Mouse (Mus musculus): Measurements from ENCODE around the gene Chst1.

Chst1 gene

GRCm38 (mm10) chr2:92599487-92600347, at the start of gene Chst1:
Chst1 (plus strand) TSS chr2:92599707.
- DNase-seq (ENCODE audit: low read depth, low spot score), result no peak

- DNase-seq (ENCODE audit: low read depth, low spot score), result no peak
Observed at GRCm38 (mm10) chr2:92550051-92550450, 49.5 kb upstream of the Chst1 start.

GRCm38 (mm10) chr2:92554536-92554935, 45.0 kb upstream of the Chst1 start:
- no peak for DNase-seq (ENCODE audit: low read depth, low spot score)

- DNase-seq (ENCODE audit: low read depth, low spot score), result no peak
Observed at GRCm38 (mm10) chr2:92562930-92563329, 36.6 kb upstream of the Chst1 start.

GRCm38 (mm10) chr2:92570623-92571022, 28.9 kb upstream of the Chst1 start:
- no peak for DNase-seq (ENCODE audit: low read depth, low spot score)

- DNase-seq (ENCODE audit: low read depth, low spot score), result no peak
Observed at GRCm38 (mm10) chr2:92577824-92578223, 21.7 kb upstream of the Chst1 start.

GRCm38 (mm10) chr2:92581302-92581701, 18.2 kb upstream of the Chst1 start:
- DNase-seq (ENCODE audit: low read depth, low spot score), result no peak

- no peak for DNase-seq (ENCODE audit: low read depth, low spot score)
Observed at GRCm38 (mm10) chr2:92582596-92582995, 16.9 kb upstream of the Chst1 start.

GRCm38 (mm10) chr2:92587806-92588205, 11.7 kb upstream of the Chst1 start:
- DNase-seq (ENCODE audit: low read depth, low spot score), result no peak

- DNase-seq (ENCODE audit: low read depth, low spot score), result no peak
Observed at GRCm38 (mm10) chr2:92594929-92595730, 4.4 kb upstream of the Chst1 start.

GRCm38 (mm10) chr2:92597291-92597690, 2.2 kb upstream of the Chst1 start:
- DNase-seq (ENCODE audit: low read depth, low spot score), result no peak

- DNase-seq (ENCODE audit: low read depth, low spot score), result no peak
Observed at GRCm38 (mm10) chr2:92598941-92599486, 493 bp upstream of the Chst1 start.

- DNase-seq (ENCODE audit: low read depth, low spot score), result no peak
Observed at GRCm38 (mm10) chr2:92600348-92600670, 802 bp downstream of the Chst1 start.

GRCm38 (mm10) chr2:92601246-92601645, 1.7 kb downstream of the Chst1 start:
- DNase-seq (ENCODE audit: low read depth, low spot score), result no peak

- no peak for DNase-seq (ENCODE audit: low read depth, low spot score)
Observed at GRCm38 (mm10) chr2:92602073-92602472, 2.6 kb downstream of the Chst1 start.

- no peak for DNase-seq (ENCODE audit: low read depth, low spot score)
Observed at GRCm38 (mm10) chr2:92603591-92603990, 4.1 kb downstream of the Chst1 start.

- no peak for DNase-seq (ENCODE audit: low read depth, low spot score)
Observed at GRCm38 (mm10) chr2:92604565-92604964, 5.1 kb downstream of the Chst1 start.

GRCm38 (mm10) chr2:92605995-92606394, 6.5 kb downstream of the Chst1 start:
- no peak for DNase-seq (ENCODE audit: low read depth, low spot score)

- DNase-seq (ENCODE audit: low read depth, low spot score), result no peak
Observed at GRCm38 (mm10) chr2:92607153-92607552, 7.6 kb downstream of the Chst1 start.

- DNase-seq (ENCODE audit: low read depth, low spot score), result no peak
Observed at GRCm38 (mm10) chr2:92607592-92607991, 8.1 kb downstream of the Chst1 start.

GRCm38 (mm10) chr2:92608013-92608619, 8.6 kb downstream of the Chst1 start:
- no peak for DNase-seq (ENCODE audit: low read depth, low spot score)

Measured in skeletal muscle tissue, adult 2 months (tissue).